8 mouse cellular contexts compared by ENCODE assay signal in genomic region chrX:99657790-99658451, GRCm38 (mm10).
DNase-seq lines count a peak whose midpoint lies in the region; ATAC-seq and TF ChIP-seq lines count a peak whose summit lies in the region.

No protein-coding gene starts in this region.

- H3K9me3 ChIP-seq in kidney, embryonic 16.5 days (ENCODE audit: low read length) = no peaks in the 10 kb centered on the region
- no peaks in the 10 kb centered on the region for H3K9me3 ChIP-seq in liver, postnatal 0 days (ENCODE audit: low read length)

- H3K9ac ChIP-seq in heart, adult 2 months (ENCODE audit: low read depth, low read length) = no peak overlapping the region
- H3K9ac ChIP-seq in kidney, embryonic 16.5 days (replicated peaks; ENCODE audit: low read length) = no peak overlapping the region
- no peak overlapping the region for H3K9ac ChIP-seq in liver, postnatal 0 days (replicated peaks)

- H3K27ac ChIP-seq in heart, adult 2 months = no peak overlapping the region
- H3K27ac ChIP-seq in kidney, embryonic 16.5 days (ENCODE audit: low read length) = no peak overlapping the region
- no peak overlapping the region for H3K27ac ChIP-seq in liver, postnatal 0 days (ENCODE audit: low read depth)
- H3K27ac ChIP-seq in thymus, adult 2 months (ENCODE audit: control insufficient read depth, insufficient read depth, low read length) = no peak overlapping the region

- peak; percentile 89 for TF ChIP-seq CTCF in heart, adult 2 months (IDR thresholded peaks at IDR 0.05)
- TF ChIP-seq CTCF in liver, postnatal 0 days (IDR thresholded peaks at IDR 0.05; ENCODE audit: low read depth) = peak; percentile 86
- peak; percentile 73; the same call in 1 of the 2 replicates for TF ChIP-seq CTCF in thymus, adult 2 months (IDR thresholded peaks at IDR 0.05; ENCODE audit: borderline replicate concordance, control insufficient read depth, extremely low read depth, insufficient read depth, low read length, poor library complexity)

- ATAC-seq in kidney, embryonic 16.5 days (ENCODE audit: low FRiP score, low TSS enrichment) = peak; percentile 52; the same call in 1 of the 2 replicates
- ATAC-seq in liver, postnatal 0 days = no peak

- H3K36me3 ChIP-seq in heart, adult 2 months (ENCODE audit: control insufficient read depth, insufficient read depth, low read length) = no peaks in the 10 kb centered on the region
- no peaks in the 10 kb centered on the region for H3K36me3 ChIP-seq in kidney, embryonic 16.5 days (ENCODE audit: insufficient read depth, low read length)
- H3K36me3 ChIP-seq in liver, postnatal 0 days (replicated peaks; ENCODE audit: insufficient read depth, low read length) = no peaks in the 10 kb centered on the region
- no peaks in the 10 kb centered on the region for H3K36me3 ChIP-seq in thymus, adult 2 months (ENCODE audit: control insufficient read depth, insufficient read depth, low read length)

- peak; percentile 36 for DNase-seq in 416B (ENCODE audit: low read depth)
- DNase-seq in adrenal gland, adult 18-20 months (ENCODE audit: low spot score in 2 of 2) = peak; percentile 66 to 68
- peak; percentile 58 for DNase-seq in embryo, embryonic 11.5 days (ENCODE audit: low read depth, low spot score)
- peak; percentile 39 to 76 for DNase-seq in heart, adult 2 months
- DNase-seq in liver, postnatal 0 days = peak; percentile 65
- DNase-seq in ovary, adult 18-20 months (ENCODE audit: low spot score) = peak; percentile 15
- DNase-seq in thymus, adult 2 months = peak; percentile 59

- TF ChIP-seq EP300 in heart, adult 2 months (IDR thresholded peaks at IDR 0.05; ENCODE audit: insufficient read depth, low read depth, low read length) = no peak
- no peak for TF ChIP-seq EP300 in liver, postnatal 0 days (IDR thresholded peaks at IDR 0.05; ENCODE audit: low read depth)

- H3K79me2 ChIP-seq in heart, adult 2 months (replicated peaks; ENCODE audit: control insufficient read depth, insufficient read depth, low read length) = no peaks in the 10 kb centered on the region

- intact Hi-C loops in heart, adult 2 months (cut with DNase I) = loop anchor here (1.0 to 10.0 kb wide), 3 partner anchors 136 to 953 kb away; no protein-coding TSS in a partner anchor

- no peaks in the 10 kb centered on the region for H3K27me3 ChIP-seq in heart, adult 2 months (ENCODE audit: control insufficient read depth, insufficient read depth, low read length)
- peaks cover 44% of the 10 kb centered on the region; the same call in 1 of the 2 replicates for H3K27me3 ChIP-seq in kidney, embryonic 16.5 days (ENCODE audit: insufficient read depth, low read length)
- no peaks in the 10 kb centered on the region; the same call in 1 of the 2 replicates for H3K27me3 ChIP-seq in liver, postnatal 0 days (ENCODE audit: insufficient read depth, low read length)
- no peaks in the 10 kb centered on the region for H3K27me3 ChIP-seq in thymus, adult 2 months (ENCODE audit: control insufficient read depth, insufficient read depth, low read length)

- WGBS in heart, adult 2 months = 34% methylated on average over 8 of the region's 8 CpGs
- WGBS in kidney, embryonic 16.5 days = 26% methylated on average over 8 of the region's 8 CpGs
- WGBS in liver, postnatal 0 days (ENCODE audit: insufficient replicate concordance) = 34% methylated on average over 8 of the region's 8 CpGs
- 22% methylated on average over 8 of the region's 8 CpGs for whole genome bisulfite sequencing in thymus, adult 2 months

- H3K4me1 ChIP-seq in heart, adult 2 months (ENCODE audit: control insufficient read depth, insufficient read depth, low read length) = no peaks in the 10 kb centered on the region
- no peaks in the 10 kb centered on the region for H3K4me1 ChIP-seq in kidney, embryonic 16.5 days (ENCODE audit: insufficient read depth, low read length)
- H3K4me1 ChIP-seq in liver, postnatal 0 days (ENCODE audit: insufficient read depth) = no peaks in the 10 kb centered on the region
- H3K4me1 ChIP-seq in thymus, adult 2 months (replicated peaks; ENCODE audit: control insufficient read depth, insufficient read depth, low read length) = no peaks in the 10 kb centered on the region

- H3K4me2 ChIP-seq in kidney, embryonic 16.5 days (replicated peaks; ENCODE audit: low read depth, low read length) = no peak overlapping the region
- no peak overlapping the region for H3K4me2 ChIP-seq in liver, postnatal 0 days (ENCODE audit: low read depth, low read length)

- TF ChIP-seq POLR2A in heart, adult 2 months (IDR thresholded peaks at IDR 0.05; ENCODE audit: insufficient read depth, low read depth, low read length) = no peak
- TF ChIP-seq POLR2A in thymus, adult 2 months (IDR thresholded peaks at IDR 0.05; ENCODE audit: control insufficient read depth, extremely low read depth, insufficient read depth, low read length, poor library complexity) = no peak

- H3K4me3 ChIP-seq in heart, adult 2 months = no peak overlapping the region
- no peak overlapping the region for H3K4me3 ChIP-seq in kidney, embryonic 16.5 days (ENCODE audit: low read length)
- no peak overlapping the region for H3K4me3 ChIP-seq in liver, postnatal 0 days (ENCODE audit: low read depth, low read length)
- no peak overlapping the region for H3K4me3 ChIP-seq in thymus, adult 2 months (ENCODE audit: control insufficient read depth, insufficient read depth, low read length)

Comparison
In these comparisons a context has a peak if more than half of its experiments do, and no peak if none do; other contexts are left out.
1. DNase-seq: peak in every context shown above with its lines; median percentile 67 in adrenal gland, adult 18-20 months; 65 in liver, postnatal 0 days; 59 in thymus, adult 2 months; 58 in embryo, embryonic 11.5 days; 58 in heart, adult 2 months; 36 in 416B; 15 in ovary, adult 18-20 months.